Mouse (Mus musculus) 416B (cell line): ENCODE measurements at regions not wholly inside any gene's neighbourhood (a gene's known extent, or its start where the extent isn't known, plus 50 kb on each side); places are given as distances from the start of the nearest gene placed in this dataset.
"Not testable (repeated sequence)": the region's sequence is repeated elsewhere in the genome, so short reads cannot be mapped to it uniquely, and the experiment has no call there.

Source experiments
- DNase-seq: peaks from one replicate; pipeline ENCODE4 v3.0.0; 2011; ENCODE audit warnings: low read depth

DNA sequence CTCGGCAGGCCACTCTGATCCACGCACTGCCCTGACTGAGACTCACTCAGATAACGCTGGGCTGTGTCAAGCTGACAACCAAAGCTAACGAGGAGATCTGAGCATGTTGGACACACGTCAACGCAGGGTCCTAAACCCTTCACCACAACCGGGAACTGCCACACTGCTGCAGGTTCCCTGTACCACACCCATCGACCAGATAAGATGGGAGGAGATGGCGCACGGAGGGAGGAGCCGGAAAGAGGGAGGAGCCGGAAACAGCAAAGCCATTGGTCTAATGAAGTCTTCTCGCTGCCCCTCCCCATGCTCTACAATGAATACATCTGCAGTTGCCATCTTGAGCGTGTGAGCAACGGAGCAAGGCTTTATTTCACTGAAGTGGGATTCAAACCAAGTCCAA is 182.9 kb upstream of the Rpl38 start:
- DNase-seq: no peak

DNA sequence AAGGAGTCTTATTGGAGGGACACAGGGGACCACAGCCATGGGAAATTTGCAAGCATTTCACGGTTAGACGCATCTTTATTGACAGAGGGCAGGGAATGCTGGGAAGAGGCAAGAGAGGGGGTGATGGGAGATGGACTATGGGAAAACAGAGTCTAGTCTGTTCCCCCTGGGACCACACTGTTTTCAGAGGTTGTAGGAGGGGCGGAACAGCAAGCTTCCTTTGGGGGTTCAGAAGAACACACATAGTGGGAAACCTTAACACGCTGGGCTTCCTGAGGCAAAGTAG is 183.7 kb upstream of the Rpl38 start:
- DNase-seq: no peak

DNA sequence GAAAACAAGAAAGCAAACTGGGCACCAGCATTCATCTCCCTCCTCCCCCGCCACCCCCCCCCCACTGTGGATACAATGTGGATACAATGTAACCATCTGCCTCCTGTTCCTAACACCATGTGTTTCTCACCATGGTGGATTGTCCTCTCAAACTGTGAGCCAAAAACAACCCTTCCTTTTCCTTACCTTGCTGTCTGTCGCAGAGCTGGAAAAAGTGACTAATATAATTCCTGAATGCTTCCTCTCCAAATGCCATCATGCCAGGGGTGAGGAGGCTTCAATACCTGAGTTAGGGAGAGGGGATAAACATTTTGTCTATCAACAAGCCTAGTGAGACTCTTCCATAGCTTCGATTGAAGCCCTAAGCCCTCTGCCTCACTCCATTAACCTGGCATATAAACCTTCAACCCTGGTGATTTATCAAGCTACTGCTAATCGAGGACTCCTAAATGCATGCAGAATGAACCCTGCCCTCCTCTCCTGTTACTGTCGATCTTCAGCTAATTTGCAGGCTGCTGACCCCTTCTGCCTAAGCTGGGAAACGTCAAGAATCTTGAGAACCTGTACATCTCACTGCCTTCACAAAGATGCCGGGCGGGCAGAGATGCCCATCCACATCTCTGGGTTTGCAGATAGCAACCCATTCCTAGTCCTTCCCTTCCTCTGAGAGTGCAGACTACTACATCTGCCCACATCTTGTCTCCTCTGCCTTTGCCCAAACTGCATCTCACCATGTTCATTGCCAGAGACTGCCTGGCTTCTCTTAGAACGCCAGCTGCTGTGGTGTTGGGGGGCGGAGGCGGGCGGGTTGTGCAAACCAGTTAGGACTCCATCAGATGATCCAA is 184.3 kb upstream of the Rpl38 start:
- no peak for DNase-seq

DNA sequence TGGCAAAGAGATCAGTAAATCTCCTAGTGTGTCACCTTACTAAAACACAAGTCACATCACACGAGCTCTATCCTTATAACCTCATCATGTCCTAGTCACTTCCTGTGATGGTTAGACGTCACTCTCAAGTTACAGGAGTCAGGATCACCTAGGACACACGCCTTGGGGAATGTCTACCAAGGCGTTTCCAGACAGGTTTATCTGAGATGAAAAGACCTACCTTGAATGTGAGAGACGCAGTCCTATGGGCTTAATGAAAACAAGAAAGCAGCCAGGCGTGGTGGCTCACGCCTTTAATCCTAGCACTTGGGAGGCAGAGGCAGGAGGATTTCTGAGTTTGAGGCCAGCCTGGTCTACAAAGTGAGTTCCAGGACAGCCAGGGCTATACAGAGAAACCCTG is 185.0 kb upstream of the Rpl38 start:
- not testable (repeated sequence) for DNase-seq

DNA sequence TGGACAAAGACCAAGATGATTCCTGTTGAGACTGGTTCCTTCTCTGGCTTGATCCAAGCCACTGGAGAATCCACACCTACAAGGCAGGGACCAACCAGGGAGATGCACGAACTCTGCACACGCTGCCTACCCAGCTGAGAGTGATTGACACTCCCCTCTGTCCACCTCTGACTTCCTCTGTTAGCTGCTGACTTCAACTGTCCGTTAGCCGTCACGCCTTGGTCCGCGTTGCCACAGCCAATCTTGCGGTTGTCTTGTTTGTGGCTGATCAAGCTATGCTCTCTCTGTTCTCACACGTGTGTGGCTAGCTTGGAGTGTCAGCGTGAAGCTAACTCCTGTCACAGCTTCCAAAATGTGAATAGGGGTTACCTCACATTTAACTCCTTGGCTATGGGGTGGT is 186.3 kb upstream of the Rpl38 start:
- no peak for DNase-seq

DNA sequence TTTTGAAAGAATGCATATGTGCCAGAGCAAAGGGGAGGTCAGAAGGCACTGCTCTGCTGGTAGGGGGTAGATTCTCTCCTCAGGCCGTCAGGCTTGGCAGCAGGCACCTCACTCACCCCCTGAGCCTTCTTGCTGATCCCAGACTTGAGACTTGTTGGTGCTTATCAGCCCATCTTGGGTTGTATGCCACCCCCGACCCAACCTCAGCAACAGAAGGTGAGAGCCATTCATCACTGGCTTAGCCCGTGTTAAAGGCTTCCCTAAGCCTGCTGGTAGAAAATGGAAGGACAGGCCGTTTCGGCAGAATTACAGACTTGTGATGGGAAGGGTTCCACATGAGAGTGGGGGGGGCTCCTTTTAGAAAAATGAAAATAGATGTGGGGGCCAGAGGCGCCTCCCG is 187.3 kb upstream of the Rpl38 start:
- no peak for DNase-seq

DNA sequence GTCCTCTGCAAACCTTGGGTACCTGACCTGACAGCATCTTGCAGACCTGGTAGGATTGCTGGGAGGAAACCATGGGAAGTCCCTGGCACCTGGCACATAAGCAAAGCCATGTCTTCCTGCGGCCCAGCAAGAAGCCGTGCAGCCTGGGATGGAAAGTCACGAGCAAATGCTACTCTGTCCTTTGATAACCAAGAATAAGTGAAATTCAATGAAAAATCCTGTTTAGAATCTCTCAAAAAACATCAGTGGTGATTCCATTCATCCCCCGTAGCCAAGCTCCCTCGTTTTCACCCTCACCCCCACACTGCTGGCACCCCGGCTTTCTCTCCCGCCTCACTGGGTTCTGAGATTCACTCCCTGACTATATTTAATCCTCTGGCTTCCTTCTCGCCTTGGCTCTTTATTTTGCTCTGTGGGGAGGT is 188.2 kb upstream of the Rpl38 start:
- no peak for DNase-seq

DNA sequence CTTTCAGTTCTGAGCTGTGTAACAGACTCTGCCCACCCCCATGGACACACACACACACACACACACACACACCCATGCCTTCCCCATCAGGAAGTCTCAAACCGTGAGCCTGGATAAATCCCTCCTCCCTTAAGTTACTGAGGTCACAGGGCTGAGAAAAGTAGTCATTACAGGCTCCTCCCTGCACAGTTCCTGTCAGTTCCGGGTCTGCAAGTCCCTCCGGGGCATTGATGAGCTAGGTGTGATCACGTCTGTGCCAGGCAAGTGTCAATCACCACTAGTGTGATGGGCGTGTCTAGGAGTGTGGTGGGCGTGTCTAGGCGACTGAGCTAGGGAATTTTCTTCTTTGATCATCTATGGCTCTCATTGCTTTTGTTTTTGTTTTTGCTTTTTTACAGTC is 189.6 kb upstream of the Rpl38 start:
- DNase-seq: peak; percentile 42

DNA sequence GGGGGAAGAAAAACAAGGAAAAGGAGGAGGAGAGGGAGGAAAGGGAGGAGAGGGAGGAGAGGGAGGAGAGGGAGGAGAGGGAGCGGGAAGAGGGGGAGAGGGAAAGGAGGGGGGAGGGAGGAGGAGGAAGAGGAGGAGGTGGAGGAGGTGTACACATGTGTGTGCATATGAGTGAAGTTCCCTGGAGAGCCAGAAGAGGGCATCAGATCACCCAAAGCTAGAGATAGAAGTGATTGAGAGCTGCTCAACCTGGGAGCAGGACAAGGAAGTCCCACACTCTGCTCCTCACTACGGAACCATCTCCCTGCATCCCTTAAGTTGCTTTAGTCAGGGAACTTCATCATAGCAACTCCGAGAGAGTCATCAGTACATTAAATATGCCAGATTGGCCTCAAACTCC is 191.0 kb upstream of the Rpl38 start:
- peak; percentile 47 for DNase-seq

DNA sequence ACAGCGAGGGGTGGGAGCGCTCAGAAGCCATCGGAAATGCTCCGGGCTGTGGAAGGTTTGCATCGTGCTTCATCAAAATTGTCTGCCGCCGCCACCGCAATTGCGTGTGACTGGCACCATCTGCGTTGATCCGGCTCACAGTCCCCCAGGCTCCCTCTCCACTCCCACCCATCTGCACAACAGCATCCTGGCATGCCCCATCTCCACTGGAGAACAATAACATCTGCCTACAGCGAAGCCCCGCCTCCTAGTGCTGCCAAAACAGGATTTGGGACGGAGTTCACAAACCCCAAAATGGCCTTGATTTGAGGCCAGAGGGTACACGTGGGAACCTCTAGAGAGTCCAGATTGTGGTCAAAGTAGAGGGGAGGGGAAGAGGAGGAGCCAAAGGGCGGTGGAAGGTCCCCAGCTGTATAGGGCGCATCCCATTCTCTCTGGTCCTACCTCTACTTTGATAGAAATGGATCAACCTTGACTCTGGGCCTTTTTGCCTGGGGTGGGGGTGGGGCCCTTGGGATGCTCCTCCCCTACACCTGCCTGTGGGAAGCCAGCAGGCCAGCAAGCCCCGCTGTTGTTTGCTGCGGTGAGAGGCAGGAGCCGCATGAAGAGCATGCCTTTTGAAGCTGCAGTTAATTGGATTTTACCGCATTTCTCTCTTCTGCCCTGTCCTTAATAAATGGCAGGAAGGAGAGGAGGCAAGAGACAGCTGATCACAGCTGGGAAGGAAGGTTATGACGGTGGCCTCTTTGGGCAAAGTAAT is 195.6 kb upstream of the Rpl38 start:
- DNase-seq: peak; percentile 13

DNA sequence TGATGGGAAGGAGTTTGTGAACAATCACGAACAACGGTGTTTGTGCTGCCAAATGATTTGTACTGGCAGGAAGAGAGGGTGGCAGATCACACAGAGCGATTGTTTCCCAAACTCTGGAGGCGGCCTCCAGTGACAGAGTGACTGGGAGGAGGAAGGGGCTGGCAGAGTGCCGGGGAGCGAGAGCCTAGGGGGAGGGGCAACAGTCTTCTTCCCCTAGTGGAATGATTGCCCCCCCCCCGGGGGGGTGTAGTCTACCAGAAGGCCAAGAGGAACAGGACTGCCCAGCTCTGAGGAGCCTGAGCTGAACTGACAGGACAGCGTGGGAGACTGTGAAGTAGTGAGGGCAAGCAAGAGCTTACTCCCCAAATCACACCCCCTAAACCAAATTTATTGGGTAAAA is 199.9 kb upstream of the Rpl38 start:
- DNase-seq: no peak

DNA sequence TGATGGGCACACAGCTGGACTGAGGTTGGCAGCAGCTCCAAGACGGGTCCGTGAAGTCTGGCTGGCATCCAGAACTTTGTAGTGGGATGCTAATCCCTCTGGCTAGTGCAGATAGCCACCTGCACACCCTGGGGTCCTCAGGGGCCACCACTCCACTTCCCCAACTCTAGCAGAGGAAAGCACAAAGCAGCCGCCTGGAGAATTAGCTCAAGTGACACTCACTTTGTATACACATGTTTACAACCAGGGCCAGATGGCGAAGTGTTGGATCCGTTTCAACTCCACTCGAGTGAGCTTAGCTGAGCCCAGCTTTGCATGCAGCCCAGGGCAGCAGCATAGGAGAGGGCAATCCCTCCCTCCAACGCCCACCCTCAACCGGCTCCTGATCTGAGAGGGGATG is 200.5 kb upstream of the Rpl38 start:
- DNase-seq: no peak

DNA sequence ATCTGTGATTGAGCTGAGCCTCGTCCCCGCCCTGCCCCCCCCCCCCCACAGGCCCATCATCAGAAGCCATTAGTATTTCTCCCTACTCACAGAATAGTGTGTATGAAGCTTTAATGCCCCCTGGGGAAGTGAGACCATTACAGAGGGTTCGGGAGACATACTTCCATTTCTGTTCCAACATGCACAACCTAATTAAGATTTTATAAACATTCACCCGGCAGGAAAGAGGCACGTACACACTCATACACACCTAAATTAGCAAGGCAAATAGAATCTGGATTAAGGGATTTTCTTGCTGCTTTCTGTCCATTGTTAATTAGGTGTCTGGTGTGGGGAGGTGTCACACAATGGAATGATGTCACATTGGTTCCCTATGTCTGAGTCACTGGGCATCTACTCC is 202.8 kb upstream of the Rpl38 start:
- no peak for DNase-seq

DNA sequence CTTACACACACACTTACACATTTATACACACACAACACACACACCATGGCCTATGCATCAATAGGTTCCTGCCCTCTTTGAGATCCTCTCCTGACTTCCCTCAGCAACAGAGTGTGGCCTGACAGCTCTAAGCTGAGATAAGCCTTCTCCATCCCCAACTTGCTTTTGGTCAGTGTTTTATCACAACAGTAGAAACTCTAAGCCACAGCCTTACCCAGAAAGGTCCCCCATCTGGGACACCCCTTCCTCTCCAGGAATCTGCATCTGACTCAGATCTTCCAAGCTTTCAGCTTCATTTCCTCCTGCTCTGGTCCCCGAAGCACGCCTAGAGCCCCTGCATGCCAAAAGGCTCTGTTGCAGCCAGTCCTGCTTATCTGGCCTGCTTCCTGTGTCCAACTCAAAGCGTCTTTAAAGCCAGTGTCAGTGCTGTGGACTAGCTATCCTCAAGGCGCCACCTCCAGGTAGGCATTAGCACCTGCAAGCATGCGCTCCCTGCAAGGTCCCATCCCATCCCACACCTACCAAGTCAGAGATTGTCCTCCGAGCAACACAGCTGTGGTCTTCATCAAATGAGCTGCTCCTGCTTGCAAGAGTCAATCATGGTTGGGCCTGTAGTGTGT is 205.5 kb upstream of the Rpl38 start:
- peak; percentile 15 for DNase-seq

DNA sequence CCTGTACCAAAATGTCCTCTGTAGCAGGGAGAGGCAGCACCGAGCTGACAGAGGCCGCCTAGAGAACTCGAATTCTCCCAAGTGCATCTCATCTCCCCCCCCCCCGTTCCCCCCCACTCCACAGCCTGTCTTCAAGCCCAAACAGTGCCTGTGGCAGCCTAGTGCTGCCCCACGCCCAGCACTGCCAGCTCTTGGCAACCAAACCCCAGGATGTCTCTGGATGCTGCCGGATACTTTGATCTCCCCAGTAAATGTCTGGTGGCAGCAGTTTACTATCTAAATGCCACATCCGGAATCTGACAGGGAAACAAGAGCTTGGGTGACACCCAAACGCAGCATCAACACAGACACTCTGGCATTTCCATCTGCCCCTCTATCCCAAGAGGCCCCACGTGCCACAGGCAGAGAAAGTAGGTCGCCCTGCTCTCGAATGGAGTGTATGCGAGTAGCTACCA is 213.4 kb upstream of the Rpl38 start:
- DNase-seq: no peak

DNA sequence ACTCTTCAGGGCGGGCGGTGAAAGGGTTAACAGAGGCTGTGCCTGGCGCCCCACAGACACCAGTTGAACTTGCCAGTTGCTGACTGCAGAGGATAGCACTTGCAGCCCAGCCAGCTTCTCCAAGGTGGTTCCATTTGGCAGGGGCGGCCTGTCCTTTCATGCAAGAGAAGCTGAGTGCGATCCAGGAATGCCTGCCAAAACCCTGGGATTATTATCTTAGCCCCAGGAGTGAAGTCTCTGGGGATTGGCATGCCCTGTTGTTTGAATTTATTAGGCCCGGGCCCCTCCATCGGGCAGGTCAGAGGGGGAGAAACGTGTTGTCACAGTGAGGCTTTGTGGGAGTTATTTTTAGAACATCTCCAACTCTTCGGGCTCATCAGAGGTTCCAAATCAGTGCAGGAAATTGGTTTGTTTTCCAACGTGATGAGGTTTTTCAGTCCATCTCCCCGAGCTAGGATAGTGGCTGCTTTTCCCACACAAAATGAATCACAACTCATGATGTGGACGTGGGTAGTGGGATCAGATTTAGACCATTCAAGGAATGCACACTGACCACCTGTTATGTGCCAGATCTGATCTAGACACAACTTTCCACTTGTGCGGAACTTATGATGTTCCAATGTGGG is 219.4 kb upstream of the Rpl38 start:
- no peak for DNase-seq

DNA sequence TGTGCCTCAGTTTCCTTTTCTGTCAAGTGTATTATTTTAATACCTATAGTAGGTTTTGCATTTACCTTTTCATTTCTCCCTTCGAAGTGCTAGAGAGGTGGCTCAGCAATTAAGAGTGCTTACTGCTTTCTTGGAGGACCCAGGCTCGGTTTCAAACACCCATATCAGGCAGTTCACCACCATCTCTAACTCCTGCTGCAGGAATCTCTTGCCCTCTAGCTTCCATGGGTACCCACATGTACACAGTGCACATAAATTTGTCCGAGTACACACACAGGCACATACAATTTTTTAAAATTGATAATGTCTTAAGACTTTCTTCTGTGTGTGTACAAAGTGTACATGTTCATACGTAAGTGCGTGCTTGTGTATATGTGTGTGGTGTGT is 220.9 kb upstream of the Rpl38 start:
- DNase-seq: no peak

DNA sequence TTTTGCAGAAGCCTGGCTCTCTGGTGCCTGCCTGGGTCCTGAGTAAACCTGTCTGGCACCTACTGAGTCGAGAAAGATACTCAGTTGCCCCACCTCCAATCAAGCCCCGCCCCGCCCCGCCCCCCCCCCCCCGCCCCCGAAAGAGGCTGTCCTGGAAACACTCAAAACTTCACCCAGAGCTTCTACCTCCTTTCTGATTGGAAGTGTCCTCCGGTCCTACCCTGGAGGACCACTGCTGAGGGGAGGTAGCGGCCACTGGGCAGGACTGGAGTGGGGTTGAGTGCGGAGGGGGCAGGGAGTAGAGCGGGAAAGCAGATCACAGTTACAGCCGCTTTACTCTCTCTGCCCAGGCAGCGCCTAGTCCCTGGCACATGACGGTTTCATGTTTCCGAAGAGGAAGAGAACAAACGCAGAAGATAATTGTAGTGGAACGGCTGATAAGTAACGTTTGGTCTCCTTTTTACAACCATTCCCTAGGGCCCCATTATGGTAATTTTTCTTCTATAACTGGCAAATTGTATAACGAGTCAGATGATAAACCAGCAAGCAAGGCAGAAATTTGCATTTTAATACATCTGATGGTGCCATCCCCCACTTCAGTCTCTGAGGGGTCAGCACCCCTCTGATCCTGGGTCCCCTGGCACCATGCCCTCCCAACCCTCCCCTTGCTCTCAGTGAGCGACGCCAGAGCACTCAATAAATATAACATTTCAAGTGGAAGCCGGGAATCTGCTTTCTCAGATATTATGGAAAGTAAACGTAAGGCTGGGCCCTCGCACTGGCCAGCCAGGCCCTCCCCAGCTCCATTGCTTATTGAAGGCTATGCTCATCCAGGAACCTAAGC is 221.5 kb upstream of the Rpl38 start:
- no peak for DNase-seq

DNA sequence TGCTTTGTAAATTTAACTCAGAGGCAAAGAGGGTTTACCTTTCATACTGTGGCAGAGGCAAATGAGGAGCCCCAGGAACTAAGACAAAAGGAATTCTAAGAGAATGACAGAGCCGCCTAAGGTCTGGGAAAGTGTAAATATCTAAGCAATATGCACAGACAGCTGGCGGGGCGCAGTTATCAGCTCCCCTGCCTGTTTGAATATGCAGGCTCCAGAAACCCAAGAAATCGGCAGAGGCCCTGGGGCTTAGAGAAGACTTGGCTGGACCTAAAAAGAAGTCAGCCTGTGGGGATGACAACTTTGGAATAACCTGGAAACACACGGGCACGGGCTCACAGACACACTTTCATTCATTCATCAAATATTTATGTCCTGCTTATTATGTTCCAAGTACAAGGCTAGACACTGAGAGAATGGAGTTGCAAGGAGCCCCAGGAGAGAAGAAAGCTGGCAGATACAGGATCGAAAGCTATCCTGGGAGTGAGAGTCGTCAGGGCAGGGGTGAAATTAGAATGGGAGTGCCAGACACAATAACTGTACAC is 222.2 kb upstream of the Rpl38 start:
- no peak for DNase-seq

DNA sequence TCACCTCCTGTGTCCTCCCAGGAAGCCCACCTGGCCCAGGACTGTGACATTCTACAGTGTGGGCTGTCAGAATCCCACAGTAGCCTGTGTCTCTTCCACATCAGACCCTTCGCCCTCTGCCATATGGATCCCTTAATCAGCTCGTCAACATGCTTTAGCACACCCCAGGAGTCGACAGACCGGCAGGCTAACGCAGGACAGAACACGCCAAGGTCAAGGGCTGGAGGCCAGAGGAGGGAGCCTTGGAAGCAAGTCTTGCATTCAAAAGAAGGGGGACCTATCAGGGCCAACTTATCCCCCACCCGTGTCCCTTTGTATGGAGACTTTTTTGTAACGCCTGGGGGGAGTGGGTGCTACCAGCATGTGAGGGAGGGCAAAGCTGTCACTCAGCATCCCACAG is 224.1 kb upstream of the Rpl38 start:
- DNase-seq: no peak

DNA sequence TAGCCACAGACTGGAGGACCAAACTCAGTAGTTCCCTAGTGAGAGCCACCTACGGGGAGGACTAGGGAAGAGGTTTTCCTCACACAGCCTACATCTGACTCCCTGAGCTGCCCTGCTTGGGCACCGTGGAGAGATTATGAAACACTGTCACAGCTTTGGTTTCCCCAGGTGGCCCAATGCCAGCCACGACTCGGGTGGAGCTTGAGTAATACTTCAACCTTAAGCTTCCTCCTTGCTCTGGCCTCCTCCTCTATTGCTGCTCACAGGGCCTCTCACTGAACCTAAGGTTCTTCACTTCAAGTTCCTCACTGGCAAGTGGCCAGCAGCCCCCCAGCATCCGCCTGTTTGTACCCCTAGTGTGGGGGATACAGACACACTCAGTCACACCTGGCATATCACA is 224.9 kb upstream of the Rpl38 start:
- no peak for DNase-seq

DNA sequence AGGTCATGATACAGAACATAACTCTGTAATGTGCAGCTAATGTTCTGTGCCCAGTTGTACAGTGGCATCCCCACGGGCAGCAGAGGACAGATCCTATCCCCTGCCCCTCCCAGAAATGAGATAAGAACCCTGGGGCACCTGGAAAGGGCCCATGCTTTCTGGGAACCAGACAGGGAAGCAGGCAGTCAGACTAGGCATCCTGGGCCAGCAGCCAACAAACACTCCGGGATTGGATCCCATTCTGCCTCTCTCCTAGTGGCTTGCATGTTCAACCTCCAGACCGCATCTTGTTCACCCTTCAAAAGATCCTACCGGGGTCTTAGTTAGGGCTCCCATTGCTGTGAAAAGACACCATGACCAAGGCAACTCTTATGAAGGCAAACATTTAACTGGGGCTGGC is 229.0 kb upstream of the Rpl38 start:
- DNase-seq: no peak
